Mouse (Mus musculus) lung, postnatal 0 days (tissue): Measurements from ENCODE around the gene Cdh5.

Experiments
- CTCF ChIP-seq: IDR thresholded peaks from 2 replicates; pipeline ENCODE4 v1.5.1; 2016; ENCODE audit warnings: antibody characterized with exemption, mild to moderate bottlenecking
- EP300 ChIP-seq: IDR thresholded peaks from 2 replicates; pipeline ENCODE4 v1.6.1; 2016; ENCODE audit warnings: antibody characterized with exemption, mild to moderate bottlenecking, control low read depth

- no peak for TF ChIP-seq EP300
- TF ChIP-seq CTCF, result no peak
Measured at GRCm38 (mm10) chr8:104171050-104171620, 69.7 kb downstream of the Cdh5 start.
